Mouse (Mus musculus) retina, embryonic 14.5 days (tissue): ENCODE measurements around the gene Dexi.

Experiments
- DNase-seq: peaks from one replicate; pipeline ENCODE4 v3.0.0-alpha.2; 2015; ENCODE audit warnings: low spot score

Gene Dexi

GRCm38 (mm10) chr16:10453872-10454582 lies 88.8 kb downstream of the Dexi start:
- DNase-seq = no peak
